Mouse (Mus musculus): Measurements from ENCODE around the gene Pdzrn3.

- TF ChIP-seq CTCF (IDR thresholded peaks at IDR 0.05; ENCODE audit: low read depth) (no peak), EP300 (IDR thresholded peaks at IDR 0.05; ENCODE audit: low read depth) (no peak)
Observed at GRCm38 (mm10) chr6:101303501-101303900, 74.2 kb downstream of the Pdzrn3 start.

Measured in liver, embryonic 14.5 days (tissue).